Mouse (Mus musculus) natural killer cell, adult 2 months (primary cell): Measurements from ENCODE around the gene Pusl1.
A peak's percentile ranks its signal among the peaks of the same experiment; 100 is the strongest.

Experiments
- DNase-seq, 2 experiments: peaks; one replicate each; pipeline ENCODE4 v3.0.0; 2022; ENCODE audit warnings: low spot score in 2 of 2

The Pusl1 gene

DNA sequence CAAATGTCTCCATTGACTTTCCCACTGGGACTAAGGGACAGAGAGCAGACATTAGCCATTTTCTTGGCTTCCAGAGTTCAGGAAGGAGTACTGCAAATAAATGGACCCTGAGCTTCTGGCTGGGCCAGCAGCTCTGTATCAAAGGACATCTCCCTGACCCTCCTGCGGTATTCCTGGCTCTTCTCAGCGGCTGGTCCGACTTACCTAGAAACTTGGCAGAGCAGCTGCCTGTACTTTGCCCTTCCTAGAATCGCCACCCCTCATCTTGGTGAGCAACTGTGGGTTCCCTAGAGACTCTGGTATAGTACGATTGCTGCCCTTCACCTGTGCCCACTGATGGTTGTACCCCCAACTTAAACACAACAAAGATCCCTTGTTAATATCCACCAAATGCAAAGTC lies 48.4 kb downstream of the Pusl1 start:
- no peak for DNase-seq

DNA sequence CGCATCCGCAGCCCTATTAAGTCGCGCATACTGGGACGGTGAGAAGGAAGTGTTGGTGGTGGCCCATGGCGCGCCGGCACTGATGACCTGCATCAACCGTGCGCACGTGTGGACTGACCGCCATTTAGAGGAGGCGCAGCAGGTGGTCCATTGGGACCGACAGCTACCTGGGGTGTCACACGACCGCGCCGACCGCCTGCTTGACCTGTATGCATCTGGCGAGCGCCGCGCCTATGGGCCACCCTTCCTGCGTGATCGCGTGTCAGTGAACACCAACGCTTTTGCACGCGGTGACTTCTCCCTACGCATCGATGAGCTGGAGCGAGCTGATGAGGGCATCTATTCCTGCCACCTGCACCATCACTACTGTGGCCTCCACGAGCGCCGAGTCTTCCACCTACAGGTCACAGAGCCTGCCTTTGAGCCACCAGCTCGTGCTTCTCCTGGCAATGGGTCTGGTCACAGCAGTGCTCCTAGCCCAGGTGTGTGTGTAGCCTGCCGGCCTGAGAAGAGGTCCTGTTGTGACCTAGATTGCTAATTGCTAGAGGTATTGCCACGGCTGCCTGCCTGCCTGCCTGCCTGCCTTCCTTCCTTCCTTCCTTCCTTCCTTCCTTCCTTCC lies 49.8 kb downstream of the Pusl1 start:
- DNase-seq = no peak

DNA sequence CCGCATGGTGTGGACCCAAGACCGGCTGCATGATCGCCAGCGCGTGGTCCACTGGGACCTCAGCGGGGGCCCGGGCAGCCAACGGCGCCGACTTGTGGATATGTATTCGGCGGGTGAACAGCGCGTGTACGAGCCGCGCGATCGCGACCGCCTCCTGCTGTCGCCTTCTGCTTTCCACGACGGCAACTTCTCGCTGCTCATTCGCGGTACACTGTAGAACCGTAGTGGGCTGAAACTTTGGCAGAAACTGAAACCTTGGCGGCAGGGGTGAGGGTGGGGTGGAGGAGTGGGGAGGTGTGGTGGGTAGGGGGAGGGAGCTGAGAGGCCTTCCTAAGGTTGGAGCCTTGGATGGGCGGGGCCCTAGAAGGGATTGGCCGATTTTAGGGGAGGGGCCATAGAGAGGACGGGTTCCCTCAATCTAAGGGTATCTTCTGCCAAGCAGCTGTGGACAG lies 50.6 kb downstream of the Pusl1 start:
- DNase-seq = peak; percentile 61 to 77

DNA sequence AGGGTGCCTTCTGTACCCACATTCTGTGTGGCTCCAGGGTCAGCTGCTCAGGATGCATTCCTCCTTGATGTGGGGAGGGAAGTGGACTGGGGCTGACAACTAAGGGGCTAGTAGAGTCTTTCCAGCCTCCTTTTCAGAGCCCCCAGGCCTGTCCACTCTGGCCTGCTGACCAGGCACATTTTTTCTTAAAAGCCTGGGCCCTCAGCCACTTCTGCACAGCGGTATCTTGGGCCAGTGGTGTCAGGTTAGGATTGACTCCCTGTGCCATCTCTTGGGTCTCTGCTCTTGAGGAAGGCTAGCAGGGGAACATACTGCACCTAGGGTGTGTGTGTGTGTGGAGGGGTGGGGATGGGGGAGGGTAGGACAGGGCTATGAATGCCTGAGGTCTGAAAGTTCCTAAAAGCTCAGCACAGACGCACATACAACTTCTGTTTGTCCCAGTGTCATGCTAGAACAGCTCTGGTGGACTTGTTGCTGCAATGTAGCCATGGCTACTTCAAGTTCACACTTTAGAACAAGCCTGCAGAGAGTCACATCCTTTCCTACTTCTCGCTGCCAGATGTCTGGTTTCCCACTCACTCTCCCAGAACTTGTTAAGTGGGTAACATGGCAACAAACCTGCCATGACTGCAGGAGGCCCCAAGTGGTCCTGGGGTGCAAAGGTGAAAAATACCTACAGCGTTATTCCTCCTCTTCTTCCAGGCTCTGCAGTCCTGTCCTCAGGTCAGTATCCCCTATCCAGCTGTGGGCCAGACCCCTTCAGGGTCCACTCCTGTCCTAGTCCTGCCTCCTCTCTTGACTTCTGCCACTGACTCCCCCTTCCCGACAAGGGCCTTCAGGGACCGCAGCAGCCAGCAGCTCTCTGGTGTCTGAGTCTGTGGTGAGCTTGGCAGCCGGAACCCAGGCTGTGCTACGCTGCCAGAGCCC lies 51.2 kb downstream of the Pusl1 start:
- DNase-seq = peak in 1 of 2 experiments; percentile 15

DNA sequence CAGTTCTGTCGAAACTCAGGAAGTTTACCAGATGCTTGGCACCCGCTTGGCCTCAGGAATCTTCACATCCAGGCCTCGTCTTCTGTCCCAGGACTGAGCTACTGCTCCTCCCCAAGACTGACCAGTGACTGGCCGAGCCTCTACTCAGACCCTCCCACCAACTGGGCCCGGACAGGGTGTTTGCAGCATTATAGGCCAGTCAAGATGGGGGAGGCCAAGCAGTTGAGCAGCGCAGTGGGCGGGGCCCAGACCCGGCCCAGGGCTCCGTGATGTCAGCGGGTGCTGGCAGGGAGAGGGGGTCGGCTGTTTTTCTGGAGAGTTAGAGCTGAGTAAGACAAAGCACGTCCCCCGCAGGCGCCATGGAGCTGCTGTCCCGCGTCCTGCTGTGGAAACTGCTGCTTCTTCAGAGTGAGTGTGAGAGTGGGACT lies 52.1 kb downstream of the Pusl1 start, which contains the start of gene Mxra8:
TSS of gene Mxra8 (plus strand) at position 198 of the 428 bp plus-strand sequence.
- DNase-seq = no peak

DNA sequence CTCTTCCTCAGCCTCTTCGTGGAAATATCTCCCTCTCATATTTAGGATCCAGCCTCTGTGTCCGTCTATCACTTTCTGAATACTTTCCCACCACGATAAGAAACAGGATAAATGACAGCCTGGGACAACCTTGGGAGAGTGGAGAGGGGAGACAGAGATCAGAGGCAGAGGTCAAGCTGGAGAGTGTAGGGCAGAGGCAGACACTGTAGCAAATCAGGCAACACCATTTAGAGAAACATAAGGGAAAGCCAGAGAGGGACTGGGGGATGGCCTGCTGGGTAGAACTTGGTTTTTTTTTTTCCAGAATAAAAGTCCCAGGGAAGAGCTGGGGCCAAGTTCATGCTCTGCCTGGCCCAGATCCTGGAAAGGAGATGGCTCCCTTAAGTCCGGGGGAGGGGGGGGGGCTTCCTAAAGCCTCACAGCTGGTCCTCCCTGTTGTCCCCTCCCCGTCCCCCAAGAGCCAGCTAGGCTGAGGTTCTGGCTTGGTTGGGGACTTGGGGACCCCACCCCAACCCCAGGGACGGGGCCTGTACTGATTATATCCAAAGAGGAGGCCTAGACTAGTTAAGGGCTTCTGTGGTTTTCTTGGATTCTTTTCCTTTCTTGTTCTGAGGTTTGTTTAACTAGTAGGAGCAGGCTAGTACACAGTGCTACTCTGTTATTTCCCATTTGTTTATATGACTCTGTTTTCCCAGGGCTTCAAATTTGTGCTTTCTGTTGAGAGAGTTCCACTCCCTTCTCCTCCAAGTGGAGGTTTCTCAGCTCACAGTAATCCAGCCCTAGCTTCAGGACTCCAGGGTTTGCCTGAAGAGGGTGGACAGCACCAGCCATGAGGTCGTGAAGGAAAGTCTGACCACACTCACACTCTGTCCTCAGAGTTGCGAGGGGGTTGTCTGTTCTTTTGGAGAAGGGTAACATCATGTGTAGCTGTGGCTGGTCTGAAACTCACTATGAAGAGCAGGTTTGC lies 53.1 kb downstream of the Pusl1 start:
- no peak for DNase-seq
